Mouse (Mus musculus): ENCODE measurements around the gene Tnpo2. TPM values are rescaled to one million over a fixed set of nuclear protein-coding genes. Genes with fewer than 3 reads are reported as not detected.
"Not testable (repeated sequence)": the region's sequence is repeated elsewhere in the genome, so short reads cannot be mapped to it uniquely, and the experiment has no call there.

Gene Tnpo2
- polyA plus RNA-seq, 1 experiment from 2014 or later, result 22.9 TPM

GRCm38 (mm10) chr8:85080532-85081215 is 44.0 kb downstream of the Tnpo2 start, which contains the start of gene Wdr83os:
TSS of gene Wdr83os (plus strand) at chr8:85080740.
- no peaks in the 10 kb centered on the region for H3K27me3 ChIP-seq (replicated peaks; ENCODE audit: control insufficient read depth, insufficient read depth, low read length)
- peak within 1 kb of the TSS; percentile 75 for H3K4me3 ChIP-seq (ENCODE audit: low read depth, low read length)
- DNase-seq (ENCODE audit: low spot score) (peak; percentile 84), ATAC-seq (ENCODE audit: low read depth) (peak; percentile 16; the same call in 1 of the 2 replicates)
- H3K27ac ChIP-seq (replicated peaks; ENCODE audit: low read depth, low read length), result peak within 1 kb of the TSS; percentile 72
- peaks cover 33% of the 10 kb centered on the region for H3K36me3 ChIP-seq (ENCODE audit: control insufficient read depth, insufficient read depth, low read length)
- no peaks in the 10 kb centered on the region for H3K9me3 ChIP-seq (ENCODE audit: control insufficient read depth, low read length)
- WGBS, result under 1% methylated on average over 30 of the region's 30 CpGs
- H3K4me1 ChIP-seq (ENCODE audit: control insufficient read depth, insufficient read depth, low read length), result peaks cover 16% of the 10 kb centered on the region
- H3K4me2 ChIP-seq (ENCODE audit: low read depth, low read length), result peak within 1 kb of the TSS; percentile 87
- H3K9ac ChIP-seq (ENCODE audit: low read depth, low read length), result peak within 1 kb of the TSS; percentile 81

- peak within 1 kb of the TSS; percentile 81 for H3K9ac ChIP-seq (ENCODE audit: low read depth, low read length)
Observed at GRCm38 (mm10) chr8:85081216-85081555, 44.5 kb downstream of the Tnpo2 start, which contains the start of gene Wdr83. TSS of gene Wdr83 (minus strand) at chr8:85081306.

GRCm38 (mm10) chr8:85082169-85082568 is 45.5 kb downstream of the Tnpo2 start:
- not testable (repeated sequence) for H3K9ac ChIP-seq (ENCODE audit: low read depth, low read length); H3K4me2 ChIP-seq (ENCODE audit: low read depth, low read length); ATAC-seq (ENCODE audit: low read depth); DNase-seq (ENCODE audit: low spot score); H3K4me3 ChIP-seq (ENCODE audit: low read depth, low read length); H3K9me3 ChIP-seq (ENCODE audit: control insufficient read depth, low read length); H3K27me3 ChIP-seq (replicated peaks; ENCODE audit: control insufficient read depth, insufficient read depth, low read length); H3K27ac ChIP-seq (replicated peaks; ENCODE audit: low read depth, low read length)
- 78% methylated on average over 4 of the region's 4 CpGs for WGBS
- Histone ChIP-seq H3K4me1 (ENCODE audit: control insufficient read depth, insufficient read depth, low read length) (peaks cover 16% of the 10 kb centered on the region), H3K36me3 (ENCODE audit: control insufficient read depth, insufficient read depth, low read length) (peaks cover 25% of the 10 kb centered on the region; the same call in 1 of the 2 replicates)

More at GRCm38 (mm10) chr8:85081216-85081555, 44.5 kb downstream of the Tnpo2 start, which contains the start of gene Wdr83:
- Histone ChIP-seq H3K36me3 (ENCODE audit: control insufficient read depth, insufficient read depth, low read length) (0 out of 2 replicates have a peak, but pooled peaks cover 28% of the 10 kb centered on the region), H3K4me2 (ENCODE audit: low read depth, low read length) (peak within 1 kb of the TSS; percentile 87), H3K4me3 (ENCODE audit: low read depth, low read length) (peak within 1 kb of the TSS; percentile 75), H3K27me3 (replicated peaks; ENCODE audit: control insufficient read depth, insufficient read depth, low read length) (no peaks in the 10 kb centered on the region), H3K27ac (replicated peaks; ENCODE audit: low read depth, low read length) (peak within 1 kb of the TSS; percentile 72), H3K9me3 (ENCODE audit: control insufficient read depth, low read length) (no peaks in the 10 kb centered on the region), H3K4me1 (ENCODE audit: control insufficient read depth, insufficient read depth, low read length) (peaks cover 16% of the 10 kb centered on the region)
- peak; percentile 56 for DNase-seq (ENCODE audit: low spot score)
- under 1% methylated on average over 9 of the region's 9 CpGs for WGBS
- ATAC-seq (ENCODE audit: low read depth), result peak; percentile 44

GRCm38 (mm10) chr8:85083108-85083813 is 46.5 kb downstream of the Tnpo2 start, which contains the start of gene Man2b1:
TSS of gene Man2b1 (plus strand) at chr8:85083270.
- 2% methylated on average over 30 of the region's 30 CpGs for WGBS
- ATAC-seq (ENCODE audit: low read depth), result peak; percentile 92
- Histone ChIP-seq H3K4me2 (ENCODE audit: low read depth, low read length) (peak within 1 kb of the TSS; percentile 79), H3K4me3 (ENCODE audit: low read depth, low read length) (peak within 1 kb of the TSS; percentile 63), H3K4me1 (ENCODE audit: control insufficient read depth, insufficient read depth, low read length) (peaks cover 16% of the 10 kb centered on the region), H3K9ac (ENCODE audit: low read depth, low read length) (peak within 1 kb of the TSS; percentile 74), H3K36me3 (ENCODE audit: control insufficient read depth, insufficient read depth, low read length) (peaks cover 29% of the 10 kb centered on the region), H3K27me3 (replicated peaks; ENCODE audit: control insufficient read depth, insufficient read depth, low read length) (no peaks in the 10 kb centered on the region), H3K9me3 (ENCODE audit: control insufficient read depth, low read length) (no peaks in the 10 kb centered on the region), H3K27ac (replicated peaks; ENCODE audit: low read depth, low read length) (no peak within 1 kb of the TSS)
- peak; percentile 93 for DNase-seq (ENCODE audit: low spot score)

- Histone ChIP-seq H3K4me1 (ENCODE audit: control insufficient read depth, insufficient read depth, low read length) (peaks cover 14% of the 10 kb centered on the region), H3K27ac (replicated peaks; ENCODE audit: low read depth, low read length) (no peak overlapping the region), H3K36me3 (ENCODE audit: control insufficient read depth, insufficient read depth, low read length) (peaks cover 31% of the 10 kb centered on the region), H3K9me3 (ENCODE audit: control insufficient read depth, low read length) (no peaks in the 10 kb centered on the region), H3K27me3 (replicated peaks; ENCODE audit: control insufficient read depth, insufficient read depth, low read length) (no peaks in the 10 kb centered on the region), H3K9ac (ENCODE audit: low read depth, low read length) (no peak overlapping the region), H3K4me2 (ENCODE audit: low read depth, low read length) (no peak overlapping the region), H3K4me3 (ENCODE audit: low read depth, low read length) (no peak overlapping the region)
- 87% methylated on average over 8 of the region's 8 CpGs for WGBS
- ATAC-seq (ENCODE audit: low read depth) (no peak), DNase-seq (ENCODE audit: low spot score) (no peak)
Observed at GRCm38 (mm10) chr8:85084633-85085032, 47.9 kb downstream of the Tnpo2 start.

GRCm38 (mm10) chr8:85086238-85086637 is 49.5 kb downstream of the Tnpo2 start:
- H3K4me1 ChIP-seq (ENCODE audit: control insufficient read depth, insufficient read depth, low read length), result peaks cover 10% of the 10 kb centered on the region; the same call in 1 of the 2 replicates
- peaks cover 31% of the 10 kb centered on the region for H3K36me3 ChIP-seq (ENCODE audit: control insufficient read depth, insufficient read depth, low read length)
- H3K9me3 ChIP-seq (ENCODE audit: control insufficient read depth, low read length), result no peaks in the 10 kb centered on the region
- H3K27me3 ChIP-seq (replicated peaks; ENCODE audit: control insufficient read depth, insufficient read depth, low read length), result no peaks in the 10 kb centered on the region
- no peak overlapping the region for H3K9ac ChIP-seq (ENCODE audit: low read depth, low read length)
- no peak overlapping the region for H3K27ac ChIP-seq (replicated peaks; ENCODE audit: low read depth, low read length)
- no peak overlapping the region for H3K4me3 ChIP-seq (ENCODE audit: low read depth, low read length)
- no peak for DNase-seq (ENCODE audit: low spot score)
- no peak overlapping the region for H3K4me2 ChIP-seq (ENCODE audit: low read depth, low read length)
- no peak for ATAC-seq (ENCODE audit: low read depth)
- WGBS, result 77% methylated on average over 3 of the region's 3 CpGs

- no peak overlapping the region for H3K9ac ChIP-seq (ENCODE audit: low read depth, low read length)
Observed at GRCm38 (mm10) chr8:85088771-85089170, 52.1 kb downstream of the Tnpo2 start.

GRCm38 (mm10) chr8:85090856-85091255 is 54.1 kb downstream of the Tnpo2 start:
- WGBS, result 91% methylated on average over 11 of the region's 11 CpGs
- Histone ChIP-seq H3K4me3 (ENCODE audit: low read depth, low read length) (no peak overlapping the region), H3K27me3 (replicated peaks; ENCODE audit: control insufficient read depth, insufficient read depth, low read length) (no peaks in the 10 kb centered on the region), H3K36me3 (ENCODE audit: control insufficient read depth, insufficient read depth, low read length) (peaks cover 42% of the 10 kb centered on the region), H3K9ac (ENCODE audit: low read depth, low read length) (no peak overlapping the region), H3K4me1 (ENCODE audit: control insufficient read depth, insufficient read depth, low read length) (no peaks in the 10 kb centered on the region), H3K4me2 (ENCODE audit: low read depth, low read length) (no peak overlapping the region), H3K27ac (replicated peaks; ENCODE audit: low read depth, low read length) (no peak overlapping the region), H3K9me3 (ENCODE audit: control insufficient read depth, low read length) (no peaks in the 10 kb centered on the region)
- ATAC-seq (ENCODE audit: low read depth), result no peak
- DNase-seq (ENCODE audit: low spot score), result no peak

More at GRCm38 (mm10) chr8:85088771-85089170, 52.1 kb downstream of the Tnpo2 start:
- peaks cover 34% of the 10 kb centered on the region for H3K36me3 ChIP-seq (ENCODE audit: control insufficient read depth, insufficient read depth, low read length)
- H3K27ac ChIP-seq (replicated peaks; ENCODE audit: low read depth, low read length), result no peak overlapping the region
- 79% methylated on average over 2 of the region's 2 CpGs for WGBS
- DNase-seq (ENCODE audit: low spot score) (no peak), ATAC-seq (ENCODE audit: low read depth) (no peak)
- H3K4me1 ChIP-seq (ENCODE audit: control insufficient read depth, insufficient read depth, low read length), result no peaks in the 10 kb centered on the region
- H3K4me3 ChIP-seq (ENCODE audit: low read depth, low read length), result no peak overlapping the region
- no peaks in the 10 kb centered on the region for H3K27me3 ChIP-seq (replicated peaks; ENCODE audit: control insufficient read depth, insufficient read depth, low read length)
- no peak overlapping the region for H3K4me2 ChIP-seq (ENCODE audit: low read depth, low read length)
- H3K9me3 ChIP-seq (ENCODE audit: control insufficient read depth, low read length), result no peaks in the 10 kb centered on the region
